Mouse (Mus musculus) MEL (cell line): ENCODE results near the gene Col4a3. TPM values are rescaled to one million over a fixed set of nuclear protein-coding genes. Genes with fewer than 3 reads are reported as not detected.

Experiments used
- DNase-seq: peaks from one replicate; pipeline ENCODE4 v3.0.0; 2011; ENCODE audit warnings: low read depth, low spot score
- H3K27ac ChIP-seq: 2 replicates; pipeline ENCODE4 v1.5.1; 2012; ENCODE audit warnings: low read depth, mild to moderate bottlenecking, control low read depth, low read length, moderate library complexity; ENCODE audit not compliant: control insufficient read depth
- H3K27me3 ChIP-seq, 2 experiments: fragments of 150-350 bp in 1 of 2; sonication (generic) in 1 of 2; 2 replicates each; pipeline ENCODE4 v1.6.1; 2012; ENCODE audit warnings: low read length in 2 of 2, mild to moderate bottlenecking in 2 of 2, improper control_type of control experiment in 1 of 2, moderate library complexity in 1 of 2; ENCODE audit not compliant: insufficient read depth in 2 of 2, control insufficient read depth in 1 of 2
- H3K36me3 ChIP-seq, 2 experiments: 2 replicates each; pipeline ENCODE4 v1.6.1; 2012 to 2014; ENCODE audit warnings: low read length in 2 of 2, improper control_type of control experiment in 1 of 2, inconsistent platforms in 1 of 2, mild to moderate bottlenecking in 1 of 2; ENCODE audit not compliant: insufficient read depth in 2 of 2, control insufficient read depth in 1 of 2
- H3K4me1 ChIP-seq, 2 experiments: fragments of 150-350 bp in 1 of 2; sonication (generic) in 1 of 2; 2 replicates each; pipeline ENCODE4 v1.6.1; 2012; ENCODE audit warnings: low read length in 2 of 2, improper control_type of control experiment in 1 of 2, mild to moderate bottlenecking in 1 of 2; ENCODE audit not compliant: insufficient read depth in 2 of 2, control insufficient read depth in 1 of 2
- H3K4me3 ChIP-seq, 2 experiments: fragments of 150-350 bp in 1 of 2; sonication (generic) in 1 of 2; 2 replicates each; pipeline ENCODE4 v1.5.1; 2012; ENCODE audit warnings: low read depth in 2 of 2, low read length in 2 of 2, mild to moderate bottlenecking in 2 of 2, moderate library complexity in 2 of 2, control low read depth in 1 of 2, improper control_type of control experiment in 1 of 2; ENCODE audit not compliant: control insufficient read depth in 1 of 2, insufficient read depth in 1 of 2
- H3K79me2 ChIP-seq: 2 replicates; pipeline ENCODE4 v1.6.1; 2012; ENCODE audit warnings: mild to moderate bottlenecking, low read length, moderate library complexity; ENCODE audit not compliant: control insufficient read depth, poor library complexity, insufficient read depth
- H3K9ac ChIP-seq: 2 replicates; pipeline ENCODE4 v1.6.1; 2012; ENCODE audit warnings: low read depth, mild to moderate bottlenecking, control low read depth, low read length, moderate library complexity; ENCODE audit not compliant: control insufficient read depth, poor library complexity, severe bottlenecking
- H3K9me3 ChIP-seq: fragments of 150-350 bp; sonication (generic); replicated peaks from 2 replicates; pipeline ENCODE4 v1.6.1; 2012; ENCODE audit warnings: mild to moderate bottlenecking, low read length, improper control_type of control experiment, moderate library complexity; ENCODE audit not compliant: insufficient read depth
- E2F4 ChIP-seq: IDR thresholded peaks from 2 replicates; pipeline ENCODE4 v1.6.1; 2011; ENCODE audit warnings: low read depth, low read length, improper control_type of control experiment, borderline replicate concordance
- EP300 ChIP-seq, 2 experiments: IDR thresholded peaks; 2 replicates each; pipeline ENCODE4 v1.6.1; 2011; ENCODE audit warnings: improper control_type of control experiment in 2 of 2, low read length in 2 of 2, low read depth in 1 of 2, mild to moderate bottlenecking in 1 of 2
- GATA1 ChIP-seq: IDR thresholded peaks from 2 replicates; pipeline ENCODE4 v1.6.1; 2011; ENCODE audit warnings: low read depth, low read length, improper control_type of control experiment
- HCFC1 ChIP-seq: IDR thresholded peaks from 2 replicates; pipeline ENCODE4 v1.6.1; 2012; ENCODE audit warnings: low read depth, mild to moderate bottlenecking, inconsistent platforms, low read length, improper control_type of control experiment, moderate library complexity
- KAT2A ChIP-seq: conservative IDR thresholded peaks from 2 replicates; pipeline ENCODE4 v1.6.1; 2012; ENCODE audit warnings: low read depth, low read length, improper control_type of control experiment, inconsistent platforms
- MAX ChIP-seq: IDR thresholded peaks from 2 replicates; pipeline ENCODE4 v1.6.1; 2011; ENCODE audit warnings: low read length, improper control_type of control experiment
- MEF2A ChIP-seq: IDR thresholded peaks from 2 replicates; pipeline ENCODE4 v1.6.1; 2014; ENCODE audit warnings: low read depth, mild to moderate bottlenecking, inconsistent platforms, low read length, improper control_type of control experiment; ENCODE audit not compliant: poor library complexity, insufficient replicate concordance, severe bottlenecking; ENCODE audit errors: extremely low read depth
- MXI1 ChIP-seq: IDR thresholded peaks from 2 replicates; pipeline ENCODE4 v1.6.1; 2011; ENCODE audit warnings: mild to moderate bottlenecking, low read depth, low read length, improper control_type of control experiment
- NELFE ChIP-seq: IDR thresholded peaks from 2 replicates; pipeline ENCODE4 v1.6.1; 2011; ENCODE audit warnings: low read depth, low read length, improper control_type of control experiment
- POLR2AphosphoS2 ChIP-seq: IDR thresholded peaks from 2 replicates; pipeline ENCODE4 v1.6.1; 2011; ENCODE audit warnings: low read length, improper control_type of control experiment
- RAD21 ChIP-seq: IDR thresholded peaks from 2 replicates; pipeline ENCODE4 v1.6.1; 2011; ENCODE audit warnings: mild to moderate bottlenecking, low read depth, low read length, improper control_type of control experiment
- RCOR1 ChIP-seq: IDR thresholded peaks from 2 replicates; pipeline ENCODE4 v1.6.1; 2012; ENCODE audit warnings: low read depth, mild to moderate bottlenecking, inconsistent platforms, low read length, improper control_type of control experiment
- TBP ChIP-seq: IDR thresholded peaks from 2 replicates; pipeline ENCODE4 v1.8.0; 2011; ENCODE audit warnings: low read depth, low read length, improper control_type of control experiment
- USF2 ChIP-seq, 2 experiments: IDR thresholded peaks; 2 replicates each; pipeline ENCODE4 v1.6.1; 2011 to 2012; ENCODE audit warnings: improper control_type of control experiment in 2 of 2, low read length in 2 of 2, borderline replicate concordance in 1 of 2, inconsistent platforms in 1 of 2, low read depth in 1 of 2, mild to moderate bottlenecking in 1 of 2; ENCODE audit not compliant: insufficient read depth in 1 of 2
- ZC3H11A ChIP-seq: IDR thresholded peaks from 2 replicates; pipeline ENCODE4 v1.6.1; 2012; ENCODE audit warnings: low read depth, mild to moderate bottlenecking, inconsistent platforms, low read length, improper control_type of control experiment
- ZKSCAN1 ChIP-seq: IDR thresholded peaks from 2 replicates; pipeline ENCODE4 v1.6.1; 2012; ENCODE audit warnings: low read depth, mild to moderate bottlenecking, inconsistent platforms, low read length, improper control_type of control experiment, moderate library complexity
- polyA plus RNA-seq, 2 experiments: library from polyadenylated mRNA; stranded (reverse) in 1 of 2; unstranded in 1 of 2; fragments of >175 nt in 1 of 2; fragments of >200 nt in 1 of 2; gene quantifications; 2 replicates each; pipeline versions ENCODE4 v1.2.1 to v1.2.4; 2012; ENCODE audit warnings: low replicate concordance in 2 of 2, low read depth in 1 of 2; ENCODE audit not compliant: insufficient read length in 2 of 2, insufficient read depth in 1 of 2, missing spikeins in 1 of 2
- total RNA-seq: library from RNA; depleted of rRNA; stranded (reverse); fragments of 300-350 nt; gene quantifications from 2 replicates; pipeline ENCODE4 v1.2.3, GENCODE M21; 2012

Gene Col4a3
- total and polyA plus RNA-seq, 3 experiments, result 0.19 to 0.47 TPM; not detected in 1

DNA sequence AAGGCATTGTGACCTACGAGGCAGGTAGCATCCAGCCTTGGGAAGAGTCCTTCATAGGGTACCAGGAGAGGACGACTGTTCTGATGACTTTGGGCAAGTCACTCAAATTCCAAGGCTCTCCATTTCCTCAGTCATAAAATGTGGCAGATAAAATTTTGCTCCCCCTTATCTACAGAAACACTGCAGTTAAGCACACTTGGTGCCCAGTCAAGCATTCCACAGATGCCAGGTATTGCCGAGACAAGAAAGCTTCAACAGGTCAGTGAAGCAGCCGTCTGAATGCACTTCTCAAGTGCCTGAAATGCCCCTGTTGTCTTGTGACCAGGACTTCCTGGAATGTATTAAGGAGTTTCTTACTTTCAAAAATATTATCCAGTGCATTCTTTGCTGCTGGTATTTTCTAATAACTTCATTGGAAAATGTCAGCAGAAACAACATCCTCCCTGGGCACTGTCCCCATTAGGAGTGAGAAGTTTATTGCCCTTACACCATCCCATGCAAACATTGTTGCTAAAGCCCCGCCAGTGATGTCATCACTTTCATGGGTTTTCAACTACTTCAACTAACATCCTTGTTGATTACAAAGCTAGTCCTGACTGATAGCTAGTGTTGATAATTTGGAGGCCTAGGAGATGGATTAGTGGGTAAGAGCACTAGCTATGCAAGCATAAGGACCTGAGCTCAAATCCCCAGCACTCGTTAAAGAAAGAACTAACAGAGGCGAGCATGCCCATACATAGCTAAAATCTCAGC lies 16.7 kb downstream of the Col4a3 start:
- Histone ChIP-seq H3K27ac (no peak overlapping the region), H3K9me3 (no peaks in the 10 kb centered on the region), H3K9ac (no peak overlapping the region), H3K4me3 (no peak overlapping the region), H3K4me1 (no peaks in the 10 kb centered on the region), H3K27me3 (peaks cover 5 to 10% of the 10 kb centered on the region in 2 experiments), H3K36me3 (no peaks in the 10 kb centered on the region), H3K79me2 (no peaks in the 10 kb centered on the region)
- no peak for TF ChIP-seq RAD21
- no peak for TF ChIP-seq HCFC1
- TF ChIP-seq ZC3H11A, result no peak
- no peak for TF ChIP-seq MAX
- TF ChIP-seq KAT2A, result no peak
- no peak for TF ChIP-seq EP300 (IDR thresholded peaks at IDR 0.05; ENCODE audit: low read depth in 1 of 2, low read length in 2 of 2)
- no peak for TF ChIP-seq ZKSCAN1
- TF ChIP-seq USF2 (IDR thresholded peaks at IDR 0.05; ENCODE audit: borderline replicate concordance in 1 of 2, insufficient read depth in 1 of 2, low read depth in 1 of 2, low read length in 2 of 2), result no peak
- TF ChIP-seq POLR2AphosphoS2, result no peak
- no peak for DNase-seq

DNA sequence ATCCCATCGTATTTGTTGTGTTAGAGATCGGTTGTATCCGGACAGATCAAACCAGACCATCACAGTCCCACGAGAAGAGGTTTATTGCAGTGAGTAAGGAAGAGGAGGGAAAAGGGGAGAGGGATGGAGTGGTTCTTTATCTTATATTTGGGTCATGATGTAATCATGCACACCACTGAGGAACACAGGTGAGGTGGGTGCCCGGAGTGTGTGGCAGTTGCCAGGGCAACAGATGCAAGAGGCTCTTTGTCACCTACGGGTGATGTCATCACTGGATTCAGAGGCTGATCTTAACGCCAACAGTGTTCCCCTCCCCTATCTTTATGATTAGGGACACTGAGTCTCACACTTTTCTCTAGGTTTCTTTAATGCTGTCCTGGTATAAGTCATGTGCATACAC lies 18.6 kb downstream of the Col4a3 start:
- Histone ChIP-seq H3K4me3 (no peak overlapping the region), H3K36me3 (no peaks in the 10 kb centered on the region), H3K27ac (no peak overlapping the region), H3K27me3 (peaks cover 7 to 14% of the 10 kb centered on the region in 2 experiments), H3K79me2 (no peaks in the 10 kb centered on the region), H3K4me1 (no peaks in the 10 kb centered on the region), H3K9ac (no peak overlapping the region), H3K9me3 (no peaks in the 10 kb centered on the region)
- no peak for TF ChIP-seq MXI1
- no peak for TF ChIP-seq GATA1
- no peak for TF ChIP-seq KAT2A
- TF ChIP-seq RCOR1, result no peak
- no peak for TF ChIP-seq RAD21
- no peak for TF ChIP-seq E2F4
- no peak for TF ChIP-seq MEF2A
- no peak for TF ChIP-seq POLR2AphosphoS2
- TF ChIP-seq EP300 (IDR thresholded peaks at IDR 0.05; ENCODE audit: low read depth in 1 of 2, low read length in 2 of 2), result no peak
- no peak for TF ChIP-seq NELFE
- TF ChIP-seq TBP, result no peak
- DNase-seq, result no peak
